ENCODE assay signal across 29 mouse cellular contexts in the genomic region with DNA sequence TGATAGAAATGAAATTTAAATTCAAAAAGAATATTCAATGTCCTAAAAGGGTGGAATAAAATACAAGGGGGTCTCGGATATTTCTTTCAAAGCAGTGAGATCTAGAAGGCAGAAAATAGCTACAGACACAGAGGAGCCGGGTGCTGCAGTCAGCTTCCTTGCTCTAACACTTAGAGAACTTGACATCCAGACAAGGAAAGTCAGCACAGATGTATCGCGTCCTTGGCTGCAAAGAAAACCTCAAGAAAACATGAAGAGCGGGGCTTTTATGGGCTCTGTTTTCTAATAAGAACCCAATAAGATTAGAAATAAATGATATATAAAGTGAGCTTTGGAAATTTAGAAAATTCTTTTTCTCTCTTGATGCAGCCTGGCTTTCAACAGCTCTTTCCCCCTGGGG.
"Had no signal": no experiment of that assay in that cellular context is flagged by ENCODE, and none has a peak within 500 bp of the region (broad histone marks: within the 10 kb centered on the region; RNA-seq: fewer than 3 reads in every experiment).

No protein-coding gene starts in this region.

- H3K4me2 ChIP-seq: limb, embryonic 12.5 days; limb, embryonic 13.5 days; limb, embryonic 15.5 days; liver, embryonic 11.5 days; liver, embryonic 12.5 days; liver, embryonic 13.5 days; liver, embryonic 15.5 days; lung, embryonic 15.5 days; midbrain, embryonic 11.5 days; midbrain, embryonic 12.5 days; midbrain, embryonic 13.5 days; midbrain, embryonic 15.5 days; neural tube, embryonic 12.5 days; neural tube, embryonic 13.5 days had no signal

- H3K9me3 ChIP-seq: limb, embryonic 10.5 days; limb, embryonic 12.5 days; limb, embryonic 13.5 days; limb, embryonic 15.5 days; liver, embryonic 12.5 days; liver, embryonic 13.5 days; liver, embryonic 15.5 days; lung, embryonic 15.5 days; megakaryocyte, embryonic 14.5 days; midbrain, embryonic 10.5 days; midbrain, embryonic 12.5 days; midbrain, embryonic 13.5 days; midbrain, embryonic 15.5 days; neural tube, embryonic 12.5 days; neural tube, embryonic 13.5 days had no signal

- H3K27ac ChIP-seq: left cerebral cortex, adult 2 months; limb, embryonic 10.5 days; limb, embryonic 12.5 days; limb, embryonic 13.5 days; limb, embryonic 15.5 days; liver, embryonic 12.5 days; liver, embryonic 13.5 days; liver, embryonic 14.5 days; liver, embryonic 15.5 days; lung, embryonic 15.5 days; macrophage; midbrain, embryonic 10.5 days; midbrain, embryonic 12.5 days; midbrain, embryonic 13.5 days; midbrain, embryonic 15.5 days; neural tube, embryonic 12.5 days; neural tube, embryonic 13.5 days had no signal

- H3K27me3 ChIP-seq: limb, embryonic 12.5 days; limb, embryonic 13.5 days; limb, embryonic 15.5 days; liver, embryonic 12.5 days; liver, embryonic 13.5 days; liver, embryonic 15.5 days; lung, embryonic 15.5 days; midbrain, embryonic 15.5 days; neural tube, embryonic 12.5 days; neural tube, embryonic 13.5 days had no signal

- DNase-seq: left cerebral cortex, postnatal 4 days; liver; liver, embryonic 13.5 days; liver, postnatal 0 days; lung, adult 2 months; lung, postnatal 10 days; lung, postnatal 36 days; lung, postnatal 4 days had no signal

- H3K36me3 ChIP-seq: limb, embryonic 10.5 days; limb, embryonic 12.5 days; limb, embryonic 13.5 days; limb, embryonic 15.5 days; liver, embryonic 12.5 days; liver, embryonic 13.5 days; liver, embryonic 15.5 days; lung, embryonic 15.5 days; midbrain, embryonic 10.5 days; midbrain, embryonic 12.5 days; midbrain, embryonic 13.5 days; midbrain, embryonic 15.5 days; neural tube, embryonic 12.5 days; neural tube, embryonic 13.5 days had no signal

- H3K4me3 ChIP-seq: left cerebral cortex, adult 2 months; limb, embryonic 10.5 days; limb, embryonic 12.5 days; limb, embryonic 13.5 days; limb, embryonic 15.5 days; liver, embryonic 12.5 days; liver, embryonic 13.5 days; liver, embryonic 15.5 days; lung, embryonic 15.5 days; megakaryocyte, embryonic 14.5 days; midbrain, embryonic 10.5 days; midbrain, embryonic 12.5 days; midbrain, embryonic 13.5 days; midbrain, embryonic 15.5 days; myocyte; neural tube, embryonic 12.5 days; neural tube, embryonic 13.5 days had no signal

- H3K9ac ChIP-seq: limb, embryonic 12.5 days; limb, embryonic 13.5 days; limb, embryonic 15.5 days; liver, embryonic 12.5 days; liver, embryonic 13.5 days; liver, embryonic 14.5 days; liver, embryonic 15.5 days; liver, postnatal 0 days; lung, embryonic 15.5 days; midbrain, embryonic 12.5 days; midbrain, embryonic 13.5 days; midbrain, embryonic 15.5 days; neural tube, embryonic 12.5 days; neural tube, embryonic 13.5 days had no signal

- H3K4me1 ChIP-seq: limb, embryonic 12.5 days; limb, embryonic 13.5 days; limb, embryonic 15.5 days; liver, embryonic 12.5 days; liver, embryonic 13.5 days; liver, embryonic 15.5 days; lung, embryonic 15.5 days; megakaryocyte, embryonic 14.5 days; midbrain, embryonic 10.5 days; midbrain, embryonic 12.5 days; midbrain, embryonic 13.5 days; midbrain, embryonic 15.5 days; neural tube, embryonic 12.5 days had no signal

- ATAC-seq: liver, embryonic 12.5 days; liver, postnatal 0 days; midbrain, embryonic 13.5 days; midbrain, embryonic 15.5 days; midbrain, embryonic 16.5 days had no signal
